Mouse (Mus musculus) kidney, embryonic 15.5 days (tissue): ENCODE data around the gene Gm5737. TPM values are rescaled to one million over a fixed set of nuclear protein-coding genes. Genes with fewer than 3 reads are reported as not detected.

ENCODE experiments used
- ATAC-seq: fragments of 200-750 bp; cut with Nextera tagmentation; replicated peaks from 2 replicates; pipeline ENCODE4 v1.8.0; 2017; ENCODE audit warnings: moderate TSS enrichment; ENCODE audit not compliant: low FRiP score
- H3K27ac ChIP-seq: fragments of 300-500 bp; sonication (generic); 2 replicates; pipeline ENCODE4 v1.5.1; 2015; ENCODE audit warnings: mild to moderate bottlenecking, inconsistent platforms
- H3K27me3 ChIP-seq: fragments of 300-500 bp; sonication (generic); 2 replicates; pipeline ENCODE4 v1.6.1; 2015; ENCODE audit warnings: inconsistent platforms
- H3K36me3 ChIP-seq: fragments of 300-500 bp; sonication (generic); 2 replicates; pipeline ENCODE4 v1.6.1; 2015; ENCODE audit warnings: inconsistent platforms
- H3K4me1 ChIP-seq: fragments of 300-500 bp; sonication (generic); 2 replicates; pipeline ENCODE4 v1.6.1; 2015; ENCODE audit warnings: inconsistent platforms
- H3K4me2 ChIP-seq: fragments of 300-500 bp; sonication (generic); 2 replicates; pipeline ENCODE4 v1.6.1; 2015; ENCODE audit warnings: moderate library complexity, mild to moderate bottlenecking, inconsistent platforms
- H3K4me3 ChIP-seq: fragments of 300-500 bp; sonication (generic); replicated peaks from 2 replicates; pipeline ENCODE4 v1.5.1; 2015; ENCODE audit warnings: mild to moderate bottlenecking, inconsistent platforms
- H3K9ac ChIP-seq: fragments of 300-500 bp; sonication (generic); 2 replicates; pipeline ENCODE4 v1.6.1; 2015; ENCODE audit warnings: mild to moderate bottlenecking, inconsistent platforms
- H3K9me3 ChIP-seq: fragments of 300-500 bp; sonication (generic); replicated peaks from 2 replicates; pipeline ENCODE4 v1.6.1; 2016; ENCODE audit warnings: inconsistent platforms
- WGBS: fragments of 180-500 bp; shearing (Covaris S2); methylation state at CpG from one replicate; pipeline ENCODE4 v1.1.7; 2015; ENCODE audit warnings: mixed read lengths; 5-methylcytosine and 5-hydroxymethylcytosine counted together
- polyA plus RNA-seq: library from polyadenylated mRNA; unstranded; fragments of >200 nt; fragmentation: Nextera tagmentation; extraction: Ambion mirVana; gene quantifications from 2 replicates; pipeline ENCODE4 v1.2.1, GENCODE M21; 2015

The Gm5737 gene
- polyA plus RNA-seq, 1 experiment from 2014 or later, result not detected

DNA sequence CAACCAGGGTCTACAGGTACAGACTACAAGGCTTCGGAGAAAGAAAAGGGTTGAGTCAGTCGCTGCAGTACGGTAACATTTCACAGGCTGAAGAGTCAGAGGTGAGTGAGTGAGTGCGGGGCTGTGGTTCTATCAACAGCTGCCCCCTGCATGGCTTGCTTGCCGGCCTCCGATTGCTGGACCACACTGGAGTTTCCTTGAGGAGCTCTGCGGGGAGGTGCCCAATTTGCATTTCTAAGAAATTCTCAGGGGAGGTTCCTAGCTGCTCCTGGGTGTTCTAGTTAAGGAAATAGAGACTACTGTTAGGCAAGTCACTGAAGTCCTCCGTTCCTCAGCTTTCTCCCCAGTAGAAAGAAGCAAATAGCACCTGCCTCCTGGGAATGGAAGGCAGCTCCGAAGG is 32.5 kb downstream of the Gm5737 start:
- 30% methylated on average over 9 of the region's 9 CpGs for WGBS
- H3K27ac ChIP-seq, result no peak overlapping the region

DNA sequence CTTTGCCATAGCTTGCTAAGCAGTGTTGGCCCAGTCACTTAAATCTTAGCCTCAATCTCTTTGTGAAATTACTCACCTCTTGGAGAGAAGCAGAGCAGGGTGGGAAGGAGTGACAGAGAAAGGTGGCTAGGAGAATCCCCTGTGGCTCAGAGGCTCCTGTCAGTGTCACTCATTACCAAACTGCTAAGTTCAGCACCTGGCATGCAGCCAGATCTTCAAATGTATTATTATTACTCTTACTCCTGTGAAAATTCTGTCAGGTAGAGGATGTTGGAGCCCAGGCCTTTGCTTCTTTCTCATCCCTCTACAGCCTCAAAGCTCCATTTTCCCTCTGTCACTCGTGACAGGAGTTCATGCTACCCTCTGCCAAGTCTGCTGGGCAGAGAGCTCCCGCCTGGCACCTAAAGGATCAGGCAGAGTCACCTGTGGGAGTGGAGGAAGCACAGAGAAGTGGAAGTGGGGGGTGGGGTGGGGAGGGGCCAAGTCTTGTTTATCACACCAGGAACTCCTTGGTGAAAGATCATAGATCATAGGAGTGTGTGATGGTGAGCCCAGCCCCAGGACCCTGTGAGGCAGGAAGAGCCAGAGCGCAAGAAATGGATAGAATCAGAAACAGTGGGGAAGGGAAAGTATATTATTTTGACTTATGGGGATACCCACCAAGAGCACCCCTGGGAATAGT is 36.8 kb downstream of the Gm5737 start:
- no peak overlapping the region for H3K27ac ChIP-seq
- H3K9me3 ChIP-seq, result no peaks in the 10 kb centered on the region
- peaks cover 23% of the 10 kb centered on the region for H3K4me1 ChIP-seq
- H3K4me3 ChIP-seq, result no peak overlapping the region
- WGBS, result 74% methylated on average over 3 of the region's 3 CpGs
- no peak for ATAC-seq
- H3K27me3 ChIP-seq, result 0 out of 2 replicates have a peak, but pooled peaks cover 2% of the 10 kb centered on the region
- no peak overlapping the region for H3K4me2 ChIP-seq
- H3K36me3 ChIP-seq, result peaks cover 3% of the 10 kb centered on the region
- H3K9ac ChIP-seq, result no peak overlapping the region

More for the DNA sequence above, 32.5 kb downstream of the Gm5737 start:
- peak overlapping the region; percentile 60 for H3K4me3 ChIP-seq
- H3K4me2 ChIP-seq, result peak overlapping the region; percentile 82
- 0 out of 2 replicates have a peak, but pooled peaks cover 2% of the 10 kb centered on the region for H3K27me3 ChIP-seq
- H3K9me3 ChIP-seq, result no peaks in the 10 kb centered on the region
- H3K36me3 ChIP-seq, result peaks cover 3% of the 10 kb centered on the region
- peaks cover 20% of the 10 kb centered on the region for H3K4me1 ChIP-seq
- ATAC-seq, result no peak
- H3K9ac ChIP-seq, result no peak overlapping the region

DNA sequence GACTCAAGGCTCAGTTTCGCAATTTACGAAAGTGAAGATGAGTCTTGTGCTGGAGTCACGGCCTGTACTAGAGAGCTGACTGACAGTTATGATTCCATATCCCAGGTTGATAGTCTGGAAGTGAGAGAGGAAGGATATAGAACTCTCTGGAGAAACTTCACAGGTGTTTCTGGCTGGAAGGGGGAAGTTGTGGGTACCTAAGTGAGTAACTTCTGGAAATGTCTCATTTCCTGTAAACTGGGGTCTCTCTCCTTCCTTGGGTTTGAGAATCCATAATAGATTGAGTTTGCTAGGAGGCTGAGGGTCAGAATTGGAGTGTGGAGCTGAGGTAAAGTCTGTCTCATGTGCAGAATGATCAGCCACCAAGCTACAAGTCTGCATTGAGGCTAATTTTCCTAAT is 38.0 kb downstream of the Gm5737 start:
- no peaks in the 10 kb centered on the region for H3K9me3 ChIP-seq
- no peak overlapping the region for H3K9ac ChIP-seq
- no peak overlapping the region for H3K27ac ChIP-seq
- H3K36me3 ChIP-seq, result peaks cover 3% of the 10 kb centered on the region
- WGBS, result 90% methylated on average over 3 of the region's 3 CpGs
- H3K4me3 ChIP-seq, result no peak overlapping the region
- no peak overlapping the region for H3K4me2 ChIP-seq
- no peak for ATAC-seq
- H3K27me3 ChIP-seq, result 0 out of 2 replicates have a peak, but pooled peaks cover 1% of the 10 kb centered on the region
- peaks cover 11% of the 10 kb centered on the region for H3K4me1 ChIP-seq

DNA sequence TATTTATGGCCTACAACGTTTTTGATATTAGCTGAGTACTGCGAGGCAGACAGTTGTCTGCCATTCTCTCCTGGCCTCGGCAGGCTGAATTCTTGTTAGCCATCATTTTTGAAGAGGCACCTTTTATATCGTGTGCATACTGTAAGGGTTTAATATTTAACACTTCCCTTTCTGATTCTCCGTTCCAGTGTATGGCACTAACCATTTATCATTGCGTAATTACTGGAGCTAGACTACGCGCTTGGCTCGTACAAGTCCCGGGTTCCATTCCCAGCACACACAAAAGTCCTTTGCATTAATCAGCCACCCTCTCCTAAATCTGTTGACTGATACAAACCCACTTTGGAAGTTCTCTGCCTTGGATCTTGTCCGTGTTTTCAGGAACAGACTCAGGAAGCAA is 47.7 kb downstream of the Gm5737 start:
- H3K9ac ChIP-seq, result no peak overlapping the region
- peaks cover 47% of the 10 kb centered on the region for H3K4me1 ChIP-seq
- no peak overlapping the region for H3K4me2 ChIP-seq
- ATAC-seq, result no peak
- H3K9me3 ChIP-seq, result no peaks in the 10 kb centered on the region
- H3K4me3 ChIP-seq, result no peak overlapping the region
- no peaks in the 10 kb centered on the region for H3K27me3 ChIP-seq
- no peak overlapping the region for H3K27ac ChIP-seq
- peaks cover 10% of the 10 kb centered on the region for H3K36me3 ChIP-seq
- WGBS, result 79% methylated on average over 11 of the region's 11 CpGs

DNA sequence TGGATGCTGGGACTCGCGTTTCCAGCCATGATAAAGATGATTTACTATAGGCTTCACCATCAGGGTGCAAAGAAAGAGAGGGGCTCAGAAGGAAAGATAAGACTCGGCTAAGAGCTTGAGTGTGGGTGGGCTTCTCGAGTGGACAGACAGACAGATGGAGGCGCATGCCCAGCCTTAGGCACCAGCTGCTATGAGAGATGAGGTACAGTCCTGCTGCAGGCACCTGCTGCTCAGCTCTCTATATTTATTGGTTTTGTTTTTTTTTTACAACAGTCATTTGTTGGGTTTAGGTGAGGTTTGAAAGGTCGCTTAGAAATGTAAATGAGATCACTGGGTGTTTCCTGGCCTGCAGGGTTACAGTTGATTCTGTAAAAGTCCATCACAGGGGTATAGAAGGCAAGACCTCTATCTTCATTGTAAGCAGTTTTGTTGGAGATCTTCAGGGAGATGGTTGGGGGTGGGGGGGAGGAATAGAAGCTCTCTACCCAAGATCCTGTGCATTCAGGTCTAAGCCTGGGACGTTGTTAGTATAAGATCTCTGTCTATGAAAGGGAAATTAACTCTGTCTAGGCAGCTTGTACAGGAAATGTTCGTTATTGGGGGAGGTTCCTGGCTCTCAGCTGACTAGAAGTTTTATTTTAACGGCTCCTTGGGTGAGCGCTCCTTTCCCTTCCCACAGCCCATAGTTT is 48.8 kb downstream of the Gm5737 start:
- Histone ChIP-seq H3K9me3 (no peaks in the 10 kb centered on the region), H3K36me3 (peaks cover 10% of the 10 kb centered on the region), H3K9ac (no peak overlapping the region), H3K4me2 (no peak overlapping the region), H3K4me1 (peaks cover 58% of the 10 kb centered on the region), H3K4me3 (no peak overlapping the region), H3K27me3 (no peaks in the 10 kb centered on the region), H3K27ac (no peak overlapping the region; the same call in 1 of the 2 replicates)
- 23% methylated on average over 10 of the region's 10 CpGs for WGBS
- no peak for ATAC-seq

DNA sequence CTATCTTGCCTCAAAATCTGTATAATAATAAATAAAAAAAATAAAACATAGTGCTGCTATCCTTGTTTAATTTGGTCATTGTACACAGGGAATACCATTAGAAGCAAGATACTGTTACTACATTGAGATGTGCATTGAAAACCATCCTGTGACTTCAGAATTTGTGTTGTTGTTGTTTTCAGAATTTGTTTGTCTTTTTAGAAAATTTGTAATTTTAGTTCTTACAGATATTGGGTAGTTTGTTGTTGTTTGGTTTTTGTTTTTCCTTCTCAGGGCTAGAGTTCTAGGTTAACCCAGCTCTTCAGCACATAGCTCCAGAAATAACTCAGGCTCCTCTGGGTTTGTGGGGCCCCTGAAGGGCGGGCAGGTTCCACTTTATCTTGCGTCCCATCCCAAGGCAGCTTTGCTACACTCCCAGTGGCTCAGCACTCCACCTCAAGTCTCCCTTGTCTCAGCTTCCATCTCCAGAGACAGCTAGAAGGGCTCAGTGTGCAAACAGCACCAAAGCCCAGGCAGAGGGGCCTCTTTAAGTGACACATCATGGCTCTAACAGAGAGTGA is 49.4 kb downstream of the Gm5737 start:
- peaks cover 10% of the 10 kb centered on the region for H3K36me3 ChIP-seq
- H3K4me3 ChIP-seq, result no peak overlapping the region
- H3K4me1 ChIP-seq, result peaks cover 61% of the 10 kb centered on the region
- no peak overlapping the region for H3K4me2 ChIP-seq
- H3K9ac ChIP-seq, result no peak overlapping the region
- H3K9me3 ChIP-seq, result no peaks in the 10 kb centered on the region
- H3K27me3 ChIP-seq, result no peaks in the 10 kb centered on the region
- ATAC-seq, result peak; percentile 75
- WGBS, result 26% methylated on average over 2 of the region's 2 CpGs
- no peak overlapping the region for H3K27ac ChIP-seq

DNA sequence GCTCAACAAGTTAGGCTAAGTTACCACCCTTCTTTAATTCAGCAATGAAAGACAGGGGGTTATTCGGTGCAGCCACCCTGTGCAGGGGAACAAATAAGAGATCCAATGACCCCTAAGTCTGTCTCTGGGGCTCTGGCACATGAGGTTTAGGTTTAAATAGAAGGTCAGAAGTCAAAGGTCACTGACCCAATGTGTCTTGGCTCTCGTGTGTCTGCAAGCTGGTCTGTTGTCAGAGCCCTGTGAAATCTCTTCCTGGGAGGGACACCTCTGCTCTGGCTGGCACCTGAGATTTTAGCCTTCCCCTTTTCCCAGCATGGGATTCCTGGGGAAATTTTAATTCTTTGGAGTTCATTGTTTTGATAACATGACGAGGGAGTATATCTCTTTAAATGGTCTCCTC is 50.0 kb downstream of the Gm5737 start:
- 22% methylated on average over 3 of the region's 3 CpGs for WGBS
- ATAC-seq, result no peak
- Histone ChIP-seq H3K9me3 (no peaks in the 10 kb centered on the region), H3K4me1 (peaks cover 61% of the 10 kb centered on the region), H3K27ac (no peak overlapping the region), H3K36me3 (peaks cover 10% of the 10 kb centered on the region), H3K4me3 (no peak overlapping the region), H3K9ac (no peak overlapping the region), H3K4me2 (no peak overlapping the region), H3K27me3 (no peaks in the 10 kb centered on the region)

DNA sequence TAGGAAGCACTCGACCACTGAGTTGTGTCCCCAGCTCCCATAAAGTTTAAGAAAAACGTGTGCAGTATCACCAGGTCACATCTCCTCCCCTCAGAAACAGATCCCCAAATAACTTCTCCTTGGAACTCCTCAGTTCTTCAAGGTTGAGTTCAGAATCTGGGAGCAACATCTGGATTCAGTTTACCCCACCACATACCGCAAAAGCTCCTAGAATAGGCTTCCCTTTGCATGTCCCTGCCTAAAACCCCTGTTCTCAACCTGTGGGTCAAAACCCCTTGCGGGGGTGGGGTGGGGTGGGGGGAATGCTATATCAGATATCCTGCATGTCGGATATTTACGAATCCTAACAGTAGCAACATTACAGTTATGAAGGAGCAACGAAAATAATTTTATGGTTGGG is 50.5 kb downstream of the Gm5737 start:
- Histone ChIP-seq H3K27me3 (no peaks in the 10 kb centered on the region), H3K9ac (no peak overlapping the region), H3K4me2 (no peak overlapping the region), H3K36me3 (peaks cover 10% of the 10 kb centered on the region), H3K27ac (peak overlapping the region; percentile 43; the same call in 1 of the 2 replicates), H3K9me3 (no peaks in the 10 kb centered on the region), H3K4me1 (peaks cover 61% of the 10 kb centered on the region), H3K4me3 (no peak overlapping the region)
- 46% methylated on average over 7 of the region's 7 CpGs for WGBS
- no peak for ATAC-seq

DNA sequence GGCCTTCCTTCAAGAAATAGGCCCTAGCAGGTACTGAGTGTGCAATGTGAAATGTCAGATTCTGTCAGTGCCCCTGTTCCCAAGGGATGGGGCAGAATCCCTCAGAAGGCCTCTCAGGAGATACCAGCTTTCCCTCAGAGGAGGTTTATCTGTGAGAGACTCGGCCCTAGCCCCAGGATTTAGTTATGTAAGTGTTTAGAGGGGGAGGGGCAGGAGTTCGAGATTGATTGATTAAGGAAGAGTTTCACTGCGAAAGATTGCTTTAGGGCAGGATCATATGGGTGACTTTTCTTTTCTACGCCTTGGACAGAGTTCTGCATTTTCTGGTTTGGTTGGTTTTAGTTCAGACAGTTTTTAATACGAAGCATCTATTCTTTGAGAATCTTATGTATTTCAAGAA is 51.3 kb downstream of the Gm5737 start:
- no peak overlapping the region for H3K9ac ChIP-seq
- H3K27ac ChIP-seq, result peak overlapping the region; percentile 43; the same call in 1 of the 2 replicates

DNA sequence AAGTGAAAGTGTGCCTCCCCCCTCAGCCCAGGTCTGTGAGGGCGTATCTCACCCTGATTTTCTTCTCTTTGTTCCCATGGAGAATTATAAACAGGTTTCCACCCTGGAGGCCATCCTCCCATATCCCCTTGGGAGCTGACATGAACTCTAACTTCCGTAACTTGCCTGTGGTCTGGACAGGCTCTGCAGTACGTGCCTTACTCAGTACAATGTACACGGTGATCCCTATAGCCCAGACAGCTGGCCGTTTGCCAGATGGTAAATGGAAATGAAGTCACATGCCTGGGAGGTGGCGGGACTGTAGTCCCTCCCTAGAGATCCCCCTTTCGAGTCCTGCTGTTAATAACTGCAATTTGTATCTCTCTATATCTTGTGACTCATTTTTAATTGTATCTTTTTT is 52.9 kb downstream of the Gm5737 start:
- Histone ChIP-seq H3K9ac (no peak overlapping the region), H3K27me3 (no peaks in the 10 kb centered on the region), H3K9me3 (no peaks in the 10 kb centered on the region), H3K4me3 (0 out of 2 replicates have a peak overlapping the region, but pooled peaks have one; percentile 4), H3K27ac (peak overlapping the region; percentile 78), H3K4me1 (peaks cover 82% of the 10 kb centered on the region), H3K4me2 (peak overlapping the region; percentile 5; the same call in 1 of the 2 replicates), H3K36me3 (no peaks in the 10 kb centered on the region; the same call in 1 of the 2 replicates)
- ATAC-seq, result peak; percentile 79
- WGBS, result 18% methylated on average over 7 of the region's 7 CpGs

More for the DNA sequence above, 51.3 kb downstream of the Gm5737 start:
- peaks cover 70% of the 10 kb centered on the region for H3K4me1 ChIP-seq
- no peaks in the 10 kb centered on the region for H3K27me3 ChIP-seq
- H3K4me3 ChIP-seq, result no peak overlapping the region
- no peaks in the 10 kb centered on the region for H3K9me3 ChIP-seq
- WGBS, result 43% methylated on average over 5 of the region's 5 CpGs
- peaks cover 6% of the 10 kb centered on the region for H3K36me3 ChIP-seq
- no peak overlapping the region for H3K4me2 ChIP-seq
- ATAC-seq, result no peak

DNA sequence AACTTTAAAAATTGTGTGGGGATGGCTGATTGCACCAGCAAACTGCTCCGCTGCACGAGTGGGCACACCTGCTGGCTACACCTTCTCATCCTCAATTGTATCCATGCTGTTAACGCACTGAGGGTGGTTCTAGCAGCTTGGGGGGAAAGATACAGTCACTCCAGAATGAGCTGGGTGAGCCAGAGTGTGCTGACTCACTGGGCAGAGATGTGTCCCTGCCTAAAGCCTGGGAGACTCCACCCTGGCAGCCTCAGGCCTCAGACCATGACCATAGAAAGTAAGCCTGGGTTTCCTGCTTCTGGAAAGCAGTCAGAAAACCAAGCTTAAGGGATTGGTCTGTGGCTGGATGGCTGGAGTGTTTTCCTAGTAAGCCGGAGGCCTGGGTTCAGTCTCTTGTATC is 53.7 kb downstream of the Gm5737 start:
- ATAC-seq, result peak; percentile 63
- Histone ChIP-seq H3K27ac (peak overlapping the region; percentile 78), H3K4me3 (no peak overlapping the region), H3K36me3 (no peaks in the 10 kb centered on the region), H3K27me3 (no peaks in the 10 kb centered on the region), H3K9ac (no peak overlapping the region), H3K4me1 (peaks cover 78% of the 10 kb centered on the region), H3K9me3 (no peaks in the 10 kb centered on the region), H3K4me2 (no peak overlapping the region)
- WGBS, result 62% methylated on average over 4 of the region's 4 CpGs

DNA sequence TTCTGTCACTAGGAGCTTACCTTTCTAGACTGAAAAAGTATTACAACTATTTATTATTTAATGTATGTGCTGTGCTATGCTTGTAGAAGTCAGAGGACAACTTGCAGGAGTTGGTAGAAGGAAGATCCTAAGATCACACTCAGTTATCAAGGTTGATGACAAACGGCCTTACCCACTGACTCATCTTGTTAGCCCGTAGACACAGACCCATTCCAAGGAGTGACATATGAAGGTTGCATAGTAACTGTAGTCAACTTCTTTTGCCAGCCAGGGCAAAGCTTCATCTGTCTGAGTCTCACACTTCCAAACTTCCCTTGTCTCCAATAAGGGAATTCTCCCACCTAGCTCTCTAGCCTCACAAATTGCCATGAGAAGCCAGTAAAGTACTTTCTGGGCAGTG is 54.5 kb downstream of the Gm5737 start:
- Histone ChIP-seq H3K9ac (no peak overlapping the region), H3K4me1 (peaks cover 70% of the 10 kb centered on the region), H3K36me3 (no peaks in the 10 kb centered on the region), H3K27me3 (no peaks in the 10 kb centered on the region), H3K9me3 (no peaks in the 10 kb centered on the region), H3K27ac (0 out of 2 replicates have a peak overlapping the region, but pooled peaks have one; percentile 78), H3K4me2 (no peak overlapping the region), H3K4me3 (no peak overlapping the region)
- ATAC-seq, result no peak
- 76% methylated on average over 2 of the region's 2 CpGs for WGBS
